Mouse (Mus musculus): Measurements from ENCODE around the gene H2-Ob.

- TF ChIP-seq POLR2A (IDR thresholded peaks at IDR 0.05; ENCODE audit: low read depth, low read length), result no peak
- no peak for TF ChIP-seq CTCF (conservative IDR thresholded peaks at IDR 0.05; ENCODE audit: insufficient read depth, insufficient read length, low read depth, low read length)
Observed at GRCm38 (mm10) chr17:34270940-34271339, 32.2 kb downstream of the H2-Ob start.

All from kidney, adult 2 months (tissue).